Mouse (Mus musculus): ENCODE measurements at regions not wholly inside any gene's neighbourhood (a gene's known extent, or its start where the extent isn't known, plus 50 kb on each side); places are given as distances from the start of the nearest gene placed in this dataset.

GRCm38 (mm10) chr1:69746575-69747290 is 59.7 kb upstream of the Ikzf2 start:
- H3K4me3 ChIP-seq = no peak overlapping the region
- H3K9me3 ChIP-seq = no peaks in the 10 kb centered on the region
- H3K4me1 ChIP-seq (replicated peaks) = no peaks in the 10 kb centered on the region
- H3K27ac ChIP-seq (replicated peaks) = no peak overlapping the region
- no peak overlapping the region for H3K9ac ChIP-seq
- no peak for ATAC-seq (ENCODE audit: low read depth)
- no peak overlapping the region for H3K4me2 ChIP-seq
- WGBS = 89% methylated on average over 5 of the region's 5 CpGs
- H3K36me3 ChIP-seq = no peaks in the 10 kb centered on the region
- H3K27me3 ChIP-seq = no peaks in the 10 kb centered on the region

DNA sequence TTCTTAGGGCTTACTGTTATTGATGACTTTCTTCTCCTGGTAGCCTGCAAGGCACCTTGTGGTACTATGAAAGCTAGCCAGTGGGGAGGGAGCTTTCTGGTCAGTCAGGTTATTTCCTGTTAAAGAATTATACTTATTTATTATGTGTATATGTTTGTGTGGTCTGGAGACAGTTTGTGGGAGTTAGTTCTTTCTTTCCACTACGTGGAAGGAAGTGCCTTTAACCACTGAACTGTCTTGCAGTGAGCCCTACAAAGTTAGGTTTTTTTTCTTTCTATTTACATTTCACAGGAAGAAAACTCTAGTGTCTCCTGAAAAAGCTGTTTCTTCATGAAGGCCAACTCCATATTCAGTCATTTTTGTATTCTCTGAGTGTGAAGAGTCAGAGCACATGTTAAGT is 65.7 kb upstream of the Ikzf2 start:
- Histone ChIP-seq H3K27ac (replicated peaks) (no peak overlapping the region), H3K4me1 (replicated peaks) (no peaks in the 10 kb centered on the region), H3K9ac (no peak overlapping the region), H3K4me2 (no peak overlapping the region), H3K9me3 (0 out of 2 replicates have a peak, but pooled peaks cover 2% of the 10 kb centered on the region), H3K36me3 (no peaks in the 10 kb centered on the region), H3K27me3 (no peaks in the 10 kb centered on the region), H3K4me3 (no peak overlapping the region)
- 86% methylated on average over 1 of the region's 1 CpGs for WGBS
- no peak for ATAC-seq (ENCODE audit: low read depth)

- no peaks in the 10 kb centered on the region for H3K27me3 ChIP-seq
- no peaks in the 10 kb centered on the region for H3K4me1 ChIP-seq (replicated peaks)
- H3K4me2 ChIP-seq = no peak overlapping the region
- ATAC-seq (ENCODE audit: low read depth) = no peak
- H3K9ac ChIP-seq = no peak overlapping the region
- H3K36me3 ChIP-seq = no peaks in the 10 kb centered on the region
- H3K27ac ChIP-seq (replicated peaks) = no peak overlapping the region
- H3K9me3 ChIP-seq = 0 out of 2 replicates have a peak, but pooled peaks cover 3% of the 10 kb centered on the region
- WGBS = 95% methylated on average over 1 of the region's 1 CpGs
- H3K4me3 ChIP-seq = no peak overlapping the region
Measured at GRCm38 (mm10) chr1:69757702-69758101, 69.1 kb upstream of the Spag16 start.

DNA sequence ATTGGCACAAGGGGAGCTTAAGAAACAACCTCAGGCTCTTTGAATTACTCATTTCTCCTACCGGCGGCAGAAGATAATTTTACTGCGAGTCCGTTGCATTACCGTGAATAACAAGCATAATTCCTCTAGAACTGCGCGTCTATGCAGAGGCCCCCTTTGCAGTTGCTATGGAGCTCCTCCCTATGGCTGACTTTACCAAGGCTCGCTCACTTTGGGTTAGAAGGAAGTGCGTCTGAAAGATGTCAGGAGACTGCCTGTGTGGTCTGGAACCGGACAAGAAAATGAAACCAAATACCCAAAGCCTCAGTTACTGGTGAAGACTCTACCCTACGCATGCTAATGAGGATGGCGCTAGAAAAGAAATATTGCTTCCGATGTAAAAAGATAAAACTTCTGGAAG is 67.2 kb upstream of the Spag16 start:
- no peak for ATAC-seq (ENCODE audit: low read depth)

DNA sequence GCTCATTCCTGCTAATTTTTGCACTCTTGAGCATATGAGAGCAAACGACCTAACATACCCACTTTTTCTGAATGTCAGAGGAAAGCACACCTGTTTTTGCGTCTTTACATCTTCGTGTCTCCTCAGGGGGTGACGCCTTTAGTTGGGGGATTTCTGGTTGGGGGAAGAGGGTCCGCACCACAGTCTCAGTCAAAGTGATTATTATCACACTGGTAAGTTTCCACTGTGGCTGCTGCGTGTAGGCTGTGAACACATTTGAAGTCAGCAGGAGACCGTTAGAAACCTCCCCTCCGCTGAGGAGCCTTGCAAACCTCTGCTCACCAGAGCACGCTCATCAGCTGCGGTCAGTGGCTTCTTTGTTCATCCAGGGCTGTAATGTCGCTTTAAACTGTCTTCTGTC is 58.1 kb upstream of the Spag16 start:
- Histone ChIP-seq H3K9ac (no peak overlapping the region), H3K4me2 (no peak overlapping the region), H3K36me3 (no peaks in the 10 kb centered on the region), H3K27me3 (no peaks in the 10 kb centered on the region), H3K9me3 (no peaks in the 10 kb centered on the region), H3K27ac (replicated peaks) (no peak overlapping the region), H3K4me1 (replicated peaks) (peaks cover 6% of the 10 kb centered on the region), H3K4me3 (no peak overlapping the region)
- WGBS = 35% methylated on average over 11 of the region's 11 CpGs
- no peak for ATAC-seq (ENCODE audit: low read depth)

More for the DNA sequence above, 67.2 kb upstream of the Spag16 start:
- H3K9ac ChIP-seq = no peak overlapping the region
- no peaks in the 10 kb centered on the region for H3K27me3 ChIP-seq
- no peaks in the 10 kb centered on the region for H3K4me1 ChIP-seq (replicated peaks)
- H3K4me2 ChIP-seq = 0 out of 2 replicates have a peak overlapping the region, but pooled peaks have one; percentile 10
- 74% methylated on average over 13 of the region's 13 CpGs for WGBS
- no peak overlapping the region for H3K27ac ChIP-seq (replicated peaks)
- H3K9me3 ChIP-seq = 0 out of 2 replicates have a peak, but pooled peaks cover 3% of the 10 kb centered on the region
- no peaks in the 10 kb centered on the region for H3K36me3 ChIP-seq
- no peak overlapping the region for H3K4me3 ChIP-seq

DNA sequence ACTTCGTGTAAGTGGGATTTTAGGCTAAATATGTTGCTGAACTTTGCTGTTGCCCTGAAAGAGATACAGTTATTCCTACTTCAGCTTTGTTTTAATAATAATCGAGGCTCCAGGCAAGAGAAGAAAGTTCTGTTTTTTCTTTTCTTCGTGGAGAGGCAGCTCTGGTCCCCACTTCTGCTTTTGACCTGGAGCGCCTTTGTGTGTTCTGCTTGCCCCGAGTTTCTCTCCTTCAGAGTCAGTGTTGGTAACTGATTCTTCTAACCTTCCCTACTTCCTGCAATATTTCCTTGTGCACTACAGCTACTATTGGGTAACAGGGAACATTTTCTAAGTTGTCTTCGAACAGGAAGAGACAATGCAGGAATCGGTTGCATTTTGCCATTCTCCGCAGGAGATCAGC is 56.6 kb upstream of the Spag16 start:
- H3K27me3 ChIP-seq = no peaks in the 10 kb centered on the region
- no peak overlapping the region for H3K9ac ChIP-seq
- H3K4me1 ChIP-seq (replicated peaks) = peaks cover 6% of the 10 kb centered on the region
- no peaks in the 10 kb centered on the region for H3K9me3 ChIP-seq
- no peak overlapping the region for H3K4me2 ChIP-seq
- no peak overlapping the region for H3K4me3 ChIP-seq
- no peaks in the 10 kb centered on the region for H3K36me3 ChIP-seq
- ATAC-seq (ENCODE audit: low read depth) = no peak
- H3K27ac ChIP-seq (replicated peaks) = no peak overlapping the region
- 83% methylated on average over 8 of the region's 8 CpGs for WGBS

DNA sequence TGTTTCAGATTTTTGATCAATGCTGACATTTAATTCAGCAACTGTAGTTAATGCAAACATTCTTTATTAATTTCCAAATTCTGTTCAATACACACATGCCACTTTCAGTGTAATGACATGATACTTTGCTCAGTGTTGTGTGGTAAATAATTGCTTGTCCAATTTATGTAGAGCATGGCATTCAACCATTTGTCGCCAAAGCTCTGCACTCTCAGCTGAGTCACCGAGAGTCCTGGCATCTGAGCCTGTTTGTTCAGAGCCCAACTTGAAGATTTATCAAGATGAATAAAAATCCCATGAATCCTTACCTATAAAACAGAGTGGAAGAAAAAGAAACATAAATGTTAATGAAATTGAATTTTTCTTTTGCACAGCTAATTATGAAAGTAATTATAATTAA is 55.3 kb upstream of the Spag16 start:
- no peak overlapping the region for H3K9ac ChIP-seq
- H3K27ac ChIP-seq (replicated peaks) = no peak overlapping the region
- no peak overlapping the region for H3K4me3 ChIP-seq
- no peaks in the 10 kb centered on the region for H3K27me3 ChIP-seq
- ATAC-seq (ENCODE audit: low read depth) = no peak
- WGBS = 87% methylated on average over 2 of the region's 2 CpGs
- peaks cover 6% of the 10 kb centered on the region for H3K4me1 ChIP-seq (replicated peaks)
- H3K9me3 ChIP-seq = no peaks in the 10 kb centered on the region
- no peaks in the 10 kb centered on the region for H3K36me3 ChIP-seq
- H3K4me2 ChIP-seq = no peak overlapping the region

GRCm38 (mm10) chr1:69775589-69775988 is 51.2 kb upstream of the Spag16 start:
- no peak overlapping the region for H3K4me2 ChIP-seq
- H3K4me1 ChIP-seq (replicated peaks) = no peaks in the 10 kb centered on the region
- H3K36me3 ChIP-seq = no peaks in the 10 kb centered on the region
- H3K27me3 ChIP-seq = no peaks in the 10 kb centered on the region
- H3K4me3 ChIP-seq = no peak overlapping the region
- ATAC-seq (ENCODE audit: low read depth) = no peak
- no peak overlapping the region for H3K27ac ChIP-seq (replicated peaks)
- 64% methylated on average over 4 of the region's 4 CpGs for WGBS
- no peak overlapping the region for H3K9ac ChIP-seq
- no peaks in the 10 kb centered on the region for H3K9me3 ChIP-seq
